Mouse (Mus musculus) left cerebral cortex, adult 2 months (tissue): ENCODE results near the gene Rapgef4. TPM values are rescaled to one million over a fixed set of nuclear protein-coding genes. Genes with fewer than 3 reads are reported as not detected.

Experiments
- DNase-seq, 2 experiments: peaks; one replicate each; pipeline ENCODE4 v3.0.0; 2021 to 2022; ENCODE audit warnings: low spot score in 2 of 2, mixed read lengths in 1 of 2; ENCODE audit errors: extremely low spot score in 1 of 2
- H3K27ac ChIP-seq: fragments of 200-600 bp; 2 replicates; pipeline ENCODE4 v1.8.1; 2022
- H3K4me3 ChIP-seq: fragments of 200-600 bp; 2 replicates; pipeline ENCODE4 v1.8.1; 2022
- CTCF ChIP-seq: fragments of 200-600 bp; IDR thresholded peaks from 2 replicates; pipeline ENCODE4 v1.8.1; 2022; ENCODE audit warnings: antibody characterized with exemption, mild to moderate bottlenecking, moderate library complexity
- intact Hi-C: fragments of 180-260 bp; cut with DNase I; formaldehyde crosslinking; loops from one replicate; pipeline ENCODE4 v1.15.1; 2025
- total RNA-seq, 2 experiments: library from RNA; stranded (reverse); gene quantifications; 2 replicates each; pipeline ENCODE4 v1.2.3; 2021

The Rapgef4 gene
- total RNA-seq, 2 experiments from 2014 or later = 442 to 451 TPM

DNA sequence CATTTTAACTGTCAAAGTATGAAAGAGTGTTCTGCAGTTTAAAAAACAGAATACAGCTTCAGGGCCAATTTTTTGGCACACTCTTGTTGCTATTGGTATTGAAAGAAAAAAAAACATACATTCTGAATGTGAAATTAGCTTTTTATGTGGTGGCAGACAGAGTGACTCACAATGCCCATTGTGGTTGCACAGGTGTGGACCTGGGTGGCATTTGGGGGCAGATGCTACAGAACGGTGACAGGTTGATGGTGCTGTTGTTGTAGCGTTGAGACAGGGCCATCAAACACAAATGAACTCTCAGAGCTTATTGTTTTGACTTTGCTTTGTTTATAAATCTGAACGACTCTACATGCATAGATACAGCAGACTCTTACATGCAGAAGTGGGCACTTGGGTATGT lies 202.7 kb downstream of the Rapgef4 start:
- no peak for DNase-seq
- H3K27ac ChIP-seq = no peak overlapping the region
- no peak for TF ChIP-seq CTCF
- no peak overlapping the region for H3K4me3 ChIP-seq
- intact Hi-C loops = no loop called here

DNA sequence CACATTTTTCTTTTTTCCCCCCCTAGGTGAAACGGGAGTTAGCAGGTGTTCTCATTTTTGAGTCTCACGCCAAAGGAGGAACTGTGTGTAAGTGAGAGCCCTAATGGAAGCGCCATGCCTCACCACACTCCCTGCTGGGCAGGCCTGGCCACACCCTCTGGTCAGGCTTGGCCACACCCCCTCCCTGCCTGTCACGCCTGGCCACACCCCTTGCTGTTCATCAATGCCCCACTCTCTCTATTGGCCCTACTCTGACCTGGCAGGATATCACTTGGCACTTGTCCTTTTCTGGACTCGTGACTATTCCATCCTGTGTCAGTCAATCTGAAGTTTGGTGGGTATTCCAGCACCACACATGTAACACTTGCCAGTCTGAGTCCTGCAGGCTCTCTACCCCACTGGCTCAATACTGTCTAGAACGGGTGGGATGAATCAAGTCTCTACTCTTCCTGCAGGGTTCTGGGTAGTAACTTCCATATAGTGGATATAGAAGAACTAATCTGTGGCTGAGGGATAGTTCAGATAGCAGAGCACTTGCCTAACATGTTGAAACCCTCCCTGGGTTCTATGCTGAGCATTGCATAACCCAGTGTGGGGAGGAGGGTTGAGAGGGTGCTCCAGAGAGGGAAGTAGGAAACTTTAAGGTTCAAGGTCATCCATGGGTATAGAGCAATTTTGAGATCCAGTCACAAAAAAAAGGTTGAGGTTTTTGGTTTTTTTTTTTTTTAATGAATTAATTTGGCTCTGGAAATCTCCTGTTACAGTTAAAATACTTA lies 215.3 kb downstream of the Rapgef4 start:
- intact Hi-C loops = no loop called here
- Histone ChIP-seq H3K4me3 (no peak overlapping the region), H3K27ac (no peak overlapping the region)
- DNase-seq = no peak
- no peak for TF ChIP-seq CTCF

DNA sequence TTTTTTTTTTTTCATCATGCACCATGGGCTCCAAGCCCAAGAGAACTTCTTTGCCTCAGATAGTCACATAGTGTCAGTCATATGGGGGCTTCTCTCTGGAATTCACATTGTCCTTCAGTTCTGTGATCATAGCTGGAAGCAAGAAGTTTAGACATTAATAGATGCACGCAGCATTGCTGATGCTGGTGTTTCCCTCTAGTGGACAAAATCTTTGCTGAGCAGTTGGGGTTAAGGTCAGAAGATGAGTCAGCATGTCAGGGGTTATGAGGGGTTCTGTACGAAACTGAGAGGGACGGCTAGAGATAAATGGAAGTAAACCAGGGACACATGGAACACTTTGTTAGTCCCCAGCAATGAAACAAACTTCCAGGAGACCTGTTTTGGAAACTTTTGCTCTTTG lies 216.0 kb downstream of the Rapgef4 start:
- Histone ChIP-seq H3K4me3 (no peak overlapping the region), H3K27ac (no peak overlapping the region)
- TF ChIP-seq CTCF = peak; percentile 24
- intact Hi-C loops = no loop called here
- no peak for DNase-seq

DNA sequence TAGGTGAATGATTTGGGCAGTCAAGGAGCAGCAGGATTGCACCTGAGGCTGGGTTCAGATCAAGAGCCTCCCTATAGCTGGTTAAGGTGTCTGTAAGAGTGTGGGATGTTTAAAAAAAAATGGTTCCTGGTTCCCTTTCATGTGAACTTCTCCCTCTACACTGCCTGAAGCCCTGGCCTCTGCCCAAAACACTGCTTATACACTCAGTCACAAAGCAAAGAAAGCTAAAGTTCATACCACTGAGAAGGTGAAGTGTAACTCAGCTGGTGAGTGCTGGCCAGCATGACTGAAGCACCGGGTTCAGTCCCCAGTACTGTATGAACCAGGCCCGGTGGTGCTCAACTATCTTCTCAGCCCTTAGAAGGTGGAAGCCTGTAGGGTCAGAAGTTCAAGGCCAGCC lies 218.4 kb downstream of the Rapgef4 start:
- no peak for DNase-seq
- no peak overlapping the region for H3K4me3 ChIP-seq
- intact Hi-C loops = no loop called here
- no peak overlapping the region for H3K27ac ChIP-seq
- no peak for TF ChIP-seq CTCF

DNA sequence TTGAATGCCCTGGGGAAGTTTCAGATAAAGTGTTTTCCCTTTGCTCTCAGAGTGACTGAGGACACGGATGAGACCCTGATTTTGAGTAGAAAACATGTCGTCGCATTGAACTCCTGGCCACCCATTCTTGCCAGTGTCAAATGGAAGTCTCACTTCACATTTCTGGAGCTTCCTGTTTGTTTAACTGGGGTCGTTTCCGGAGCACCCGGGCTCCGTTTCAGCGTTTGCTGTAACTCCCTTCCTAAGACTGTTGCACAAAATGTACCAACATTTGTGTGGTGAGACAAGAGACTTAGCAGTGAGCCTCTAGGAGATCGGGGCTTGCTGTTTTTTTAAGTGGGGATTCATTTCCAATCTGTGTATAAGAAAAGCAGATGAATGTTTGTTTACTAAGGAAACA lies 220.5 kb downstream of the Rapgef4 start:
- no peak for DNase-seq

DNA sequence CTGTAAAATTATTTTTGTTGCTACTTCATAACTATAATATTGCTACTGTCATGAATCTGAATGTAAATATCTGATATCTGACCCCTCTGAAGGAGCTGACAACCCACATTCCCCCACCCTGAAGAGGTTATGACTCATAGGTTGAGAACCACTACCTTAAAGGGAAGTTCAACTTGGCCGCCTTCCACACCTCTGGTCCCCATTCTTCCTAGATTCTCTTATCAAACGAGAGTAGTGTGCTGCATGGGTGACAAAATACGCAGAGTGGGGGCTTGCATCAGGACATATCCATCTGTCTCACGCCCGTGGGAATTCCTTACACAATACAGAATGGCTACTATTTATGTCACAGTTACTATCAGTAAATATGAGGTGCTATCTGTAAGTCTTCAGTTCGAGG lies 221.2 kb downstream of the Rapgef4 start:
- no peak for DNase-seq
- Histone ChIP-seq H3K27ac (no peak overlapping the region), H3K4me3 (no peak overlapping the region)
- intact Hi-C loops = loop anchor here (5.0 kb wide), 1 partner anchor 165 kb away; no protein-coding TSS in a partner anchor
- no peak for TF ChIP-seq CTCF

More for the DNA sequence above, 220.5 kb downstream of the Rapgef4 start:
- no peak overlapping the region for H3K4me3 ChIP-seq
- intact Hi-C loops = loop anchor here (5.0 kb wide), 1 partner anchor 164 kb away; no protein-coding TSS in a partner anchor
- TF ChIP-seq CTCF = no peak
- H3K27ac ChIP-seq = no peak overlapping the region

DNA sequence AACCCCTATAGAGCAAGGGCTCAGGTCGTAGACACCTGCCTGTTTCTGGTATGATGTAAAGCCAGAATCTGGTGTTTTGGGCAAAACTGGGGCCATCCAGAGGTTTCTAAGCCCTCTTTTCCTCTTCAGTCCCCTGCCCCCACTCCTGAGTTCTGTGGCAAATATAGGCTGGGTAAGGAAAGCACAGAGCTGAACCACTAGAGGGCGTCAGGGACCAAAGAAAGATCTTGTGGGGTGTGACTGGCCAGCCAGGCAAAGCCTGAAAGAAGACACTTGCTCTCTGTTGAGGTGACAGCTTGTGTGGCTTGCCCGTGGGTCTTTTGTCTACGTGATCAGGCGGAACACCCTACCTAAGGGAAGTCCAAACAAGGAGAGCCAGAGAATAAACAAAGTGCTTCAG lies 222.6 kb downstream of the Rapgef4 start:
- intact Hi-C loops = loop anchor here (5.0 kb wide), 1 partner anchor 166 kb away; no protein-coding TSS in a partner anchor
- DNase-seq = peak; percentile 61 to 66
- peak; percentile 87 for TF ChIP-seq CTCF
- no peak overlapping the region for H3K4me3 ChIP-seq
- H3K27ac ChIP-seq = no peak overlapping the region

DNA sequence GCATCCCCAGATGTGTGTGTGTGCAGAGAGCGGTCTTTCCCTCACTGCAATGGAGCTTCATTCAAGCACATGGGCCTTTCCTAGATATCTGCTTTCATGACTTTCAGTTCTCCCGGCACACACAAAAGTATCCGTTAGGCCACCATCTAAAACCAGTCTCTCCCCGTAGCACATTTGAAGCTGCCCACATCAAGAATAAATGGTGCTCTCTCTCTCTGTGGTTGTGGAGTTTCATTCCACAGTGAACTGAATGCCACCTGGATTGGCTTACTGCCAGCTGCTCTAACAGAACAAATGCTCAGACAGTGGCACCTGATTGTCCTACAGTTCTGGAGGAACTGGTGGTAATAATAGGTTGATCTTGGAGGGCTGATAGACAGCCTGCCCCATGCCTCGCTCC lies 224.8 kb downstream of the Rapgef4 start:
- no peak for TF ChIP-seq CTCF
- no peak overlapping the region for H3K4me3 ChIP-seq
- intact Hi-C loops = no loop called here
- DNase-seq = no peak
- no peak overlapping the region; the same call in 1 of the 2 replicates for H3K27ac ChIP-seq

DNA sequence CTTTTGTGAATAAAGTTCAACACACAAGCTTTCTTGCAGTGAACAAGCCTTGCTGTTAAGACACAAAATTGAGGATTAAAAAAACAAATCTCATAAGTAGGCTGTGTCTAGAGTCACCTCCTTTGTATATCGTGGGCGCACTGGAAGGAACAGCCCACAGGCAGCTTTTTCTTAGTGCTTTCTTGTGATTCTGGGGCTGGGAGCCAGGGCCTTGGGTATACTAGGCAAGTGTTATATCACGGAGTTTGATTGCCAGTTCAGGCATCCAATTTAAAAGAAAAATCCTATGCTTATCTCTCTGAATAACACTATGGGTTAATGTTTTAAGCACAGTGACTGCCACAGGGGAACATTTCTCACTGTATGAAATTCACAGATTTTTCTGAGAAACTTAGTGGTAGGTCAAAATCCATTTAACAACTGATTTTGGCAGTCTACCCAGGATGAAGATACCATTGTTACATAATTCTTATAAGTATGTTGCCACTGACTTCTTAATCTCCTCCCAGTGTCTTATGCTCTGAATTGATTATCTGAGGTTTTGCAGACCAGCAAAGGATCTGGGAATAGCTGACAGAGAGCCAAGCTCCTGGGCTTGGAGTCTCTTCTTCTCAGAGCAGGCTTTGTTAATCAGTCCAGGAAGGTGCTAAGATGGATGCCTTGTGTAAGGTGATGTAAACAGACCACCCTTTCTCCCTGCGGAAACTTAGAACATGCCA lies 225.6 kb downstream of the Rapgef4 start:
- TF ChIP-seq CTCF = no peak
- DNase-seq = peak; percentile 30 to 32
- Histone ChIP-seq H3K27ac (peak overlapping the region; percentile 73), H3K4me3 (no peak overlapping the region)
- intact Hi-C loops = no loop called here

DNA sequence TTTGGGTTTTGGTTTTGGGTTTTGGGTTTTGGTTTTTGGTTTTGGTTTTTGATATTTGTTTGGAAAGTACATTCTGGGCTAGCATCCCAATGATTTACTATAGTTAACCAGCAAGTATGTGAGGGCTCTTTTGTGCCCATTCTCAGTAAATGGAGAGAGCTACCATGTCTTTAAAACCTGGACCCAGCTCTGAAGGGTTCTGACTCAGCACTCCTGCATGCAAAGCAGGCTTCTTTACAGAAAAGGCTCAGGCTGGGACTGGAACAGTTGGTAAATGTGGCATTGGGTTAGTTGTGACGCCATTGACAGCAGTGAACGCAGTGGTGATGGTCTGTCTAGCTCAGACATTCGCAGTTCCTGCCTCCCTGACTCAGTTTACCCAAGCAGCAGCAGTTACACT lies 236.3 kb downstream of the Rapgef4 start:
- no peak for TF ChIP-seq CTCF
- intact Hi-C loops = no loop called here
- no peak overlapping the region for H3K27ac ChIP-seq
- no peak overlapping the region for H3K4me3 ChIP-seq
- DNase-seq = no peak

DNA sequence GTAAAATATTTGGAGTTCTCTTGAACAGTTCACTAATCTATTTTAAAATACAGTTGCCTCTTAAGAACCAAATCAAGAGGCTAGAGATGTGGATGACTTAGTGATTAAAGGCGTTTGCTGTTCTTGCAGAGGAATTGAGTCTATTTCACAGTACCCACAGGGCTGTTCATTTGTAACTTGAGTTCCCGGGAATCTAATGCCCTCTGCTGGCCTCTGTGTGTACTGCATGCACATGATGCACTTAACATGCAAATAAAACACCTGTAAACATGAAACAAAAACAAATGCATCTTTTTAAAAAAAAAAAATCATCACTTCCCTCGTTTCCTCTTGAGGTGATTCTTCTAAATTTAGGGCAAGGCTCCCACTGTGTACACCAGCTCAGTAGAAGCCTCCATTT lies 238.9 kb downstream of the Rapgef4 start:
- H3K27ac ChIP-seq = no peak overlapping the region
- peak in 1 of 2 experiments; percentile 43 for DNase-seq
- TF ChIP-seq CTCF = peak; percentile 80
- no peak overlapping the region for H3K4me3 ChIP-seq
- intact Hi-C loops = loop anchor here (5.0 kb wide), 1 partner anchor 183 kb away; no protein-coding TSS in a partner anchor

DNA sequence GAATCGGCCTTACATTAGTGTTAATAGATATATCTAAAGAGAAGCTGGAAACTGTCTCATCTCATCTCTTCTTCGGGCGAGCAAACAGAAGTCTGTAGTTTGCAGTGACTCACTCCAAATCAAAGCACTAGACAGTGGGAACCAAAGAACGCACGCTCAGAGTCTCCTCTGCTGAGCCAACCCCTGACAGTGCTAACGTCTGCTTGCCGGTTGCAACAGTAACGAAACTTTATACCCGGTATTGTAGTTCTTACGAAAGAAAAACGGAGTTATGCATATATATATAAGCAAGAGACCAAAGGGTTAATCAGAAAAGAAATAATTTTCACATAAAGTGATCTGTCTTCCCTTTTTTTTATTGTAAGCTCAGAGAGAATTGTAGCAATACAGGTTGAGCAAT lies 240.2 kb downstream of the Rapgef4 start:
- intact Hi-C loops = loop anchor here (5.0 kb wide), 1 partner anchor 184 kb away; no protein-coding TSS in a partner anchor
- TF ChIP-seq CTCF = no peak
- H3K4me3 ChIP-seq = no peak overlapping the region
- DNase-seq = no peak
- no peak overlapping the region for H3K27ac ChIP-seq
